Mouse (Mus musculus) erythroblast, embryonic 14.5 days (primary cell): Measurements from ENCODE around the gene Slc13a1. TPM values are rescaled to one million over a fixed set of nuclear protein-coding genes. Genes with fewer than 3 reads are reported as not detected.

Experiments used
- H3K27me3 ChIP-seq: 2 replicates; pipeline ENCODE4 v1.6.1; 2012; ENCODE audit warnings: inconsistent platforms; ENCODE audit not compliant: control insufficient read depth
- H3K36me3 ChIP-seq: 2 replicates; pipeline ENCODE4 v1.6.1; 2012; ENCODE audit warnings: mild to moderate bottlenecking, inconsistent platforms; ENCODE audit not compliant: control insufficient read depth
- H3K4me1 ChIP-seq: 2 replicates; pipeline ENCODE4 v1.6.1; 2012; ENCODE audit warnings: inconsistent platforms; ENCODE audit not compliant: control insufficient read depth
- H3K4me3 ChIP-seq: replicated peaks from 2 replicates; pipeline ENCODE3; 2012; ENCODE audit warnings: moderate library complexity, mild to moderate bottlenecking, inconsistent platforms
- H3K9me3 ChIP-seq: 2 replicates; pipeline ENCODE4 v1.6.1; 2012; ENCODE audit warnings: low read length, inconsistent platforms, mixed read lengths; ENCODE audit not compliant: control insufficient read depth
- GATA1 ChIP-seq: IDR thresholded peaks from 2 replicates; pipeline ENCODE4 v1.6.1; 2012; ENCODE audit warnings: low read length, inconsistent platforms, mixed read lengths
- TAL1 ChIP-seq: IDR thresholded peaks from 3 replicates; pipeline ENCODE4 v1.6.1; 2012; ENCODE audit warnings: low read length, inconsistent platforms, mixed read lengths
- polyA plus RNA-seq: library from polyadenylated mRNA; stranded (reverse); fragments of >175 nt; gene quantifications from 2 replicates; pipeline ENCODE4 v1.2.3, GENCODE M21; 2012

The Slc13a1 gene
- polyA plus RNA-seq, 1 experiment = not detected

DNA sequence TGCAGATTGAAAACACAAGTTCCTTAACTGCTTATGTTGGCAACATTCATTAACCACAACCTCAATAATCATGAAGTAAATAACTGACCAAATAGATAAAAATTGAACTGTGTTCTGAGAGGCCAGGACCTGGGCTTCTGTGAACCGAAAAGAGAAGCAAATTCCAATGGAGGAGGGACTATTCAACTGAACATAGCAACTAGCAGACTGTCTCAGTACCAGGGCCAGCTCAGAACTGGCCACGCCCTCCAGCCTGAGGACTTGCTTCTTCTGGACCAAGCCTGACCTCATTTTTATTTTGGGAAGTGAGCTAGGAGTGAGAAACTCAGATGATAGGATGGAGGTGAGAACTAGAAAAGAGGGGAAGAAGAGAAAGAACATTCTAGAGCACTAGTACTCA is 4.8 kb upstream of the Slc13a1 start:
- no peak overlapping the region for H3K4me3 ChIP-seq
- H3K27me3 ChIP-seq = no peaks in the 10 kb centered on the region
- H3K36me3 ChIP-seq = no peaks in the 10 kb centered on the region
- no peaks in the 10 kb centered on the region for H3K9me3 ChIP-seq
- TF ChIP-seq GATA1 (no peak), TAL1 (no peak)
- H3K4me1 ChIP-seq = no peaks in the 10 kb centered on the region

DNA sequence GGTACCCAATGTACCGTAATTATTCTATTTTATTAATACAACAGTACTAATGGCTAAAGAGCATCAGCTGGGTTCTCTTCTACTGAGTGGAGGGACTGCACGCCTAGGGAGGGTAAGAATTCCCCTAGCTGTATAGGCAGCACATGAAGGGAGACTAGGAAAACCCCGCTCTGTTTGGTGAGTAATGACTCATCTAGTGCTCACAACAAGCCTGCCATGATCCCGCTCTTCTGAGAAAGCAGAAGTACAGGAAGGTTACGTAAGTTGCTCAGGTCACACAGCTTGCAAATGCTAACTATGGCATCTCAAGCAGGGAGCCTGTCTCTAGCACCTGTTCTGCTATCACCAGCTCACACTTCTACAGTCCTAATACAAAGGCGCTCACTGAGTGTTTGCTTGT is 1.1 kb downstream of the Slc13a1 start:
- H3K27me3 ChIP-seq = no peaks in the 10 kb centered on the region
- no peaks in the 10 kb centered on the region for H3K36me3 ChIP-seq
- no peak for TF ChIP-seq GATA1
- no peak for TF ChIP-seq TAL1
- H3K9me3 ChIP-seq = no peaks in the 10 kb centered on the region
- no peaks in the 10 kb centered on the region for H3K4me1 ChIP-seq
- H3K4me3 ChIP-seq = no peak overlapping the region

DNA sequence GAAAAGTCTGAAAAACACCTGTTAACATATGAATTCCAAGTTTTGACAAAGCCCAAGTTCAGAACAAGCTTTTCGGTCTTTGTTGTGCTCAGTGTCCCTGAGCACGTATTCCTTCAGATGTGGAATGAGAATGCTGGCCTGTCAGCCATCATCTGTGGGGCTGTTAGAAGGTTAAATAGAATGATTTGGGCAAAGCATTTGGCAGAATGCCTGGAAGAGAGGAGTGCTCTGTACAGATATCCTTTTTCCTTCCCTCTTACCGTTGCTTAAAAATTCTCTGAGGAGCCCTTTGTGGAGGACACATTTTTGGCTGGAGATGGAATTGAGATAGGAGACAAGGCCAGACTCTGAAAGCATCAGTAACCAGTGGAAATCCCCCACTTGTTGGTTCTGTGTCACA is 2.6 kb downstream of the Slc13a1 start:
- no peak overlapping the region for H3K4me3 ChIP-seq
- no peak for TF ChIP-seq TAL1
- no peak for TF ChIP-seq GATA1
- H3K27me3 ChIP-seq = no peaks in the 10 kb centered on the region
- H3K9me3 ChIP-seq = no peaks in the 10 kb centered on the region
- H3K36me3 ChIP-seq = no peaks in the 10 kb centered on the region
- H3K4me1 ChIP-seq = no peaks in the 10 kb centered on the region

DNA sequence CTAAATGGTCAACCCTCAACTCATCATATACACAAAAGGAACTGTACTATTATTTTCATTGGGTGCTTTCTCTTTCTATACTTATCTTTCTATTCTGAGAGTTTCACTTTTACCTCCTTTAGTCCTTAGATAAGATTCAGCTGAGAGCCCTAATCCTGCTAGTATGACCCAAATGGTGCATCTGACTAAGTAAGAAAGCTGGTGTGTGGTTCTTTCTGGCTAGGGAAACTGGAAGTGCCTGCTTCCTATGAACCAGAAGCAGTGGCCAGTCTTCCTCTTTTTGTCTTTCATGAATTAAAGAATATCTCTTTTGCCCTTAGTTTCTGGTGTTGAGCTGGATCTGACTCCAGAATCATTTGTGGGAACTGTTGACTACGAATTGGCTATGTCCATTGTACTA is 8.1 kb downstream of the Slc13a1 start:
- no peaks in the 10 kb centered on the region for H3K27me3 ChIP-seq
- no peak overlapping the region for H3K4me3 ChIP-seq
- TF ChIP-seq GATA1 (no peak), TAL1 (no peak)

DNA sequence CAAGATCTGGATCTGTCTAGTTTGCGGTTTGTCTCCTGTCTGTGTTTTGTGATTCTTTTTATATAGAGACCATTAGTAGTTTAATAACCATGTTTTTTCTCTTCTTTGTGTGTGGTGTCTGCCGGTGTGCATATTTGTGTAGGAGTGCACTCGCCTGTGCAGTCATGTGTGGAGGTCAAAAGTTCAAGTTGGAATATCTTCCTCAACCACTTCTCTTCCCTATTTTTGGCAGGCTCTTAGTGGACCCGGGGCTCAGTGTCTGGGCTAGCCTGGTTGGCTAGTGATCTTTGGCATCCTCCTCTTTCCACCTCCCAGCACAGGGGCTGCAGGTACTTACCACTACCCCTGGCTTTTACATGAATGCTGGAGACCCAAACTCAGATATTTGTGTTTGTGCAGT is 13.0 kb downstream of the Slc13a1 start:
- no peaks in the 10 kb centered on the region for H3K27me3 ChIP-seq
- H3K9me3 ChIP-seq = no peaks in the 10 kb centered on the region
- no peak overlapping the region for H3K4me3 ChIP-seq
- TF ChIP-seq TAL1 (no peak), GATA1 (no peak)
- no peaks in the 10 kb centered on the region for H3K36me3 ChIP-seq
- H3K4me1 ChIP-seq = no peaks in the 10 kb centered on the region

More for the DNA sequence above, 8.1 kb downstream of the Slc13a1 start:
- no peaks in the 10 kb centered on the region for H3K9me3 ChIP-seq
- H3K36me3 ChIP-seq = no peaks in the 10 kb centered on the region
- no peaks in the 10 kb centered on the region for H3K4me1 ChIP-seq

DNA sequence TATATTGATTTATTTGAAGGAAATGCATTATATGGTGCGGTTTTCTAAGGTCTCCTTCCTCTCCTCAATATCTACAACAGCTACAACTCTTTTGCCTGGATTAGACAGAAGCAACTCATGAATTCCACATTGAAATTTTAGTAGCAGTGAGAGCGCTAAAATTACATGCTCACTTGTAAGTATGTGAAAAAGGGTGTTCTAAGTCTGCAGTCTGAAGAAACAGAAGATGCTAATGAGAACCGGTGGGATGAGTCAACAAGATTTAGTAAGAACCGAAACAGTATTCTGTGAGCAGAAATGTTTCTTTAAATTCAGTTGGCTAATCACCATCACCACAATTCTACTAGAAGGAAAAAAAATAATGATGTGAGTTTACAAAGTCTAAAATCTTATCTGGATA is 34.9 kb downstream of the Slc13a1 start:
- Histone ChIP-seq H3K4me3 (no peak overlapping the region), H3K4me1 (no peaks in the 10 kb centered on the region), H3K27me3 (no peaks in the 10 kb centered on the region), H3K9me3 (no peaks in the 10 kb centered on the region), H3K36me3 (no peaks in the 10 kb centered on the region)
- TF ChIP-seq GATA1 = no peak
- no peak for TF ChIP-seq TAL1

DNA sequence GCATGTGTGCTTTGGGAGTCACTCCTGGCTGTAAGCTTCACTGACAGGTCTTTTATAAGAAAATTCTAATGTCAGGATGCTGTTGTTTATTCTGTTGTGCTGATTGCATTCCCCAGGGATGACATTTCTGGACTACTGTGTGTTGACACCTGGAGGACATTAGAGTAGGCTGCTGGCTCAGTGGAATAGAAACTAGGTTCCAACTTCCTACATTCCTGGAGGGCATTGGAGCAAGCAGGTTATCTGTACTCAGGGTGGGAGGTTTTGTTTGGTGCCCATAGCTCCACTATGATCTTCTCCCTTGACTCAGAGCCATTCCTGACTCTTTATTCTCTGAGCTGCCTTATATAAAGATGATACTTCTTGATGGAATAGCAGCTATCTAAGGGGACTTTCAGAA is 45.3 kb downstream of the Slc13a1 start:
- Histone ChIP-seq H3K27me3 (no peaks in the 10 kb centered on the region), H3K4me3 (no peak overlapping the region), H3K36me3 (no peaks in the 10 kb centered on the region), H3K4me1 (no peaks in the 10 kb centered on the region), H3K9me3 (no peaks in the 10 kb centered on the region)
- TF ChIP-seq TAL1 = no peak
- no peak for TF ChIP-seq GATA1

DNA sequence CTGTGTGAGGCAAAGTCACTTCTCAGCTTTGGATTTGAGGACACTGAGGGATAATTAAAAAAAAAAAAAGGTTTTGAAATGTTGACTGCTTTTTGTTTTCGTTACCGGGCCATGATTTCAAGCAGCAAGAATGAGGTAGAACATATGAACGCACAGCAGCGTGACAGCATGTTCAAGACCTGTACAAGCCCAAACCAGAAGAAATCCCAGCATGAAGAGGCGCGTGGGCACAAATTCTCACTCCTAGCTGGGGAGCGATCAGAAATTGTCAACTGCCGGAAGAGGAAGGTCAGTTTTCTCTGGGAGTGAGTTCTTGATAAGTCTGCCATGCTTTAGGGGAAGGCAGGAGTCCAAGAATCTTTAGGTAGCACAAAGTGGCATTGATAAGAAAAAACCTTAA is 56.3 kb downstream of the Slc13a1 start:
- H3K36me3 ChIP-seq = no peaks in the 10 kb centered on the region
- TF ChIP-seq GATA1 = no peak
- no peak for TF ChIP-seq TAL1
- no peak overlapping the region for H3K4me3 ChIP-seq
- no peaks in the 10 kb centered on the region for H3K27me3 ChIP-seq
- H3K4me1 ChIP-seq = no peaks in the 10 kb centered on the region
- no peaks in the 10 kb centered on the region for H3K9me3 ChIP-seq

DNA sequence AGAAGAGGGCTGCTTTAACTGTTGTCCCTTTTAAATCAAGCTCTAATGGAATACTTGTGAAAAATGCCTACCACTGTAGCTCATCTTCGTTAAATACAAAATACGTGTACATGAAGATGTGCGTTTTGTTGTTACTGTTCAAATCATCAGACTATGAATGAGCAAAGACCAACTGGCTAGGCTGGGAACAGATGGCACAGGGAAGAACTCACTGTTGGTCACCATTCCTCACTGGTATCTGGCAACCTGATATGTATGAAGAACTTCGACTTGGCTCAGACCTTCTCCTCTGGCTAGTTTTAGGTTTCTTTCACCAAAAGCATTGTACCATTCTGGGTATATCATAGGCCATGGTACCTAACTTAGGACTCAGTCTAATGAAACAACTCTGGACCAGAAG is 59.4 kb downstream of the Slc13a1 start:
- Histone ChIP-seq H3K36me3 (no peaks in the 10 kb centered on the region), H3K4me3 (no peak overlapping the region), H3K27me3 (no peaks in the 10 kb centered on the region), H3K9me3 (0 out of 2 replicates have a peak, but pooled peaks cover 2% of the 10 kb centered on the region), H3K4me1 (no peaks in the 10 kb centered on the region)
- TF ChIP-seq TAL1 (no peak), GATA1 (no peak)

DNA sequence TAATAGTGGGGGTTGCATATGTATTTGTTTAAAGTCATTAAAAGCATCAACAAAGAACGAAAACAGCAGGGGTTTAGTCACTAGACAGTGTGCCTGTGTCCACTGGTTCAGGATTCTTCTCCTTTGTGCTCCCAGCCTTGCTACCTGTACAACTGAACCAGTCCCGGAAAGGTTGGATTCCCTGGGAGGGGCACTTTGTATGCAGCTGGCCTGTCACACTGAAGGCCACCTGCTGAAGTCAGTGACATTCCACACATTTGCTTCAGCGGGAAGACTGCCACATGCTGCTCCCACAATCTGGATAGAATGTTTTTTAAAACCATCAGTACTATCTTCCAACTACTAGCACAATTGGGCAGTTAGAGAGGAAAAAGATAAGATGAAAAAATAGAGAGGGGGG is 61.7 kb downstream of the Slc13a1 start:
- H3K4me1 ChIP-seq = no peaks in the 10 kb centered on the region
- no peak overlapping the region for H3K4me3 ChIP-seq
- no peaks in the 10 kb centered on the region for H3K27me3 ChIP-seq
- H3K36me3 ChIP-seq = no peaks in the 10 kb centered on the region
- TF ChIP-seq TAL1 (no peak), GATA1 (no peak)
- 0 out of 2 replicates have a peak, but pooled peaks cover 2% of the 10 kb centered on the region for H3K9me3 ChIP-seq
